16 mouse cellular contexts compared by ENCODE assay signal in genomic region chr5:12583293-12583834, GRCm38 (mm10).
DNase-seq lines count a peak whose midpoint lies in the region; ATAC-seq lines count a peak whose summit lies in the region.
"Had no signal": no experiment of that assay in that cellular context is flagged by ENCODE, and none has a peak within 500 bp of the region (broad histone marks: within the 10 kb centered on the region; RNA-seq: fewer than 3 reads in every experiment).

No protein-coding gene starts in this region.

- H3K9me3 ChIP-seq in limb, embryonic 11.5 days (ENCODE audit: control insufficient read depth, low read length), result no peaks in the 10 kb centered on the region
- H3K9me3 ChIP-seq in limb, embryonic 10.5 days (replicated peaks), result no peaks in the 10 kb centered on the region
- H3K9me3 ChIP-seq: forebrain, embryonic 13.5 days; liver, embryonic 15.5 days; midbrain, embryonic 15.5 days had no signal

- no peak overlapping the region for H3K27ac ChIP-seq in limb, embryonic 11.5 days (replicated peaks; ENCODE audit: low read depth, low read length)
- H3K27ac ChIP-seq in limb, embryonic 10.5 days, result no peak overlapping the region
- H3K27ac ChIP-seq: forebrain, embryonic 13.5 days; liver, embryonic 15.5 days; midbrain, embryonic 15.5 days had no signal

- no peak overlapping the region for H3K9ac ChIP-seq in limb, embryonic 11.5 days (ENCODE audit: low read length)
- H3K9ac ChIP-seq: forebrain, embryonic 13.5 days; liver, embryonic 15.5 days; midbrain, embryonic 15.5 days had no signal

- H3K27me3 ChIP-seq in limb, embryonic 11.5 days (ENCODE audit: control insufficient read depth, insufficient read depth, low read length), result no peaks in the 10 kb centered on the region
- H3K27me3 ChIP-seq in limb, embryonic 10.5 days (ENCODE audit: low read depth, poor library complexity, severe bottlenecking), result no peaks in the 10 kb centered on the region
- H3K27me3 ChIP-seq: forebrain, embryonic 13.5 days; liver, embryonic 15.5 days; midbrain, embryonic 15.5 days had no signal

- no peak overlapping the region for H3K4me3 ChIP-seq in limb, embryonic 11.5 days (ENCODE audit: low read depth, low read length)
- no peak overlapping the region for H3K4me3 ChIP-seq in limb, embryonic 10.5 days
- H3K4me3 ChIP-seq: forebrain, embryonic 13.5 days; liver, embryonic 15.5 days; midbrain, embryonic 15.5 days had no signal

- no peak for ATAC-seq in limb, embryonic 11.5 days (ENCODE audit: insufficient number of reproducible peaks, low FRiP score, low TSS enrichment, low read depth)
- ATAC-seq: forebrain, embryonic 13.5 days; inflammation-experienced regulatory T-cells, adult 6 months; midbrain, embryonic 15.5 days had no signal

- H3K4me1 ChIP-seq in limb, embryonic 11.5 days (ENCODE audit: control insufficient read depth, insufficient read depth, low read length), result no peaks in the 10 kb centered on the region
- peaks cover 14% of the 10 kb centered on the region for H3K4me1 ChIP-seq in limb, embryonic 10.5 days
- H3K4me1 ChIP-seq: liver, embryonic 15.5 days; midbrain, embryonic 15.5 days had no signal

- DNase-seq in adrenal gland, adult 2 months, result peak; percentile 32
- no peak for DNase-seq in adrenal gland, adult 8-10 months
- DNase-seq in limb, embryonic 11.5 days (ENCODE audit: low spot score), result peak; percentile 39
- no peak for DNase-seq in limb, embryonic 10.5 days (ENCODE audit: low spot score)
- DNase-seq in brain, adult 2 months (ENCODE audit: low read depth, low spot score), result peak; percentile 34
- DNase-seq in kidney, postnatal 14 days, result peak; percentile 23
- DNase-seq in heart, postnatal 36 days, result no peak
- DNase-seq in c-Kit-positive CD71-positive TER-119-positive erythroid progenitor cells, embryonic 14.5 days (ENCODE audit: low spot score), result no peak
- DNase-seq: cerebellum, postnatal 25 days; heart, adult 11 months; heart, postnatal 10 days; right cerebral cortex, postnatal 25 days had no signal

- 53% methylated on average over 3 of the region's 3 CpGs for WGBS in limb, embryonic 11.5 days
- WGBS in limb, embryonic 10.5 days, result 70% methylated on average over 3 of the region's 3 CpGs

- no peak overlapping the region for H3K4me2 ChIP-seq in limb, embryonic 11.5 days (ENCODE audit: low read depth, severe bottlenecking)
- H3K4me2 ChIP-seq: forebrain, embryonic 13.5 days; liver, embryonic 15.5 days; midbrain, embryonic 15.5 days had no signal

- no peaks in the 10 kb centered on the region for H3K36me3 ChIP-seq in limb, embryonic 11.5 days (ENCODE audit: control insufficient read depth, insufficient read depth, low read length)
- H3K36me3 ChIP-seq in limb, embryonic 10.5 days, result no peaks in the 10 kb centered on the region
- H3K36me3 ChIP-seq: liver, embryonic 15.5 days; midbrain, embryonic 15.5 days had no signal

- intact Hi-C loops in heart, postnatal 36 days (cut with DNase I), result no loop called here

Comparison
In these comparisons a context has a peak if more than half of its experiments do, and no peak if none do; other contexts are left out.
1. DNase-seq: peak in adrenal gland, adult 2 months (single experiment), limb, embryonic 11.5 days (single experiment), brain, adult 2 months (single experiment) and kidney, postnatal 14 days (single experiment); none in adrenal gland, adult 8-10 months (single experiment), limb, embryonic 10.5 days (single experiment), heart, postnatal 36 days (0 of 2) and c-Kit-positive CD71-positive TER-119-positive erythroid progenitor cells, embryonic 14.5 days (single experiment).